Mouse (Mus musculus) midbrain, postnatal 0 days (tissue): Measurements from ENCODE around the gene Tspan9. TPM values are rescaled to one million over a fixed set of nuclear protein-coding genes. Genes with fewer than 3 reads are reported as not detected.

Experiments
- ATAC-seq: fragments of 200-750 bp; cut with Nextera tagmentation; 2 replicates; pipeline ENCODE4 v1.8.0; 2017; ENCODE audit warnings: moderate number of reproducible peaks, mild to moderate bottlenecking, moderate TSS enrichment, moderate library complexity; ENCODE audit not compliant: low FRiP score
- DNase-seq: peaks from one replicate; pipeline ENCODE4 v3.0.0-alpha.2; 2015; ENCODE audit warnings: low spot score
- H3K27ac ChIP-seq: fragments of 300-500 bp; sonication (generic); 2 replicates; pipeline ENCODE4 v1.5.1; 2014; ENCODE audit warnings: low read depth, mild to moderate bottlenecking, low read length, mixed read lengths
- H3K27me3 ChIP-seq: fragments of 300-500 bp; sonication (generic); 2 replicates; pipeline ENCODE4 v1.6.1; 2014; ENCODE audit warnings: low read length, control low read depth, mixed read lengths; ENCODE audit not compliant: insufficient read depth
- H3K36me3 ChIP-seq: fragments of 300-500 bp; sonication (generic); 2 replicates; pipeline ENCODE4 v1.6.1; 2014; ENCODE audit warnings: low read length, control low read depth, mixed read lengths; ENCODE audit not compliant: insufficient read depth
- H3K4me1 ChIP-seq: fragments of 300-500 bp; sonication (generic); 2 replicates; pipeline ENCODE4 v1.6.1; 2014; ENCODE audit warnings: mild to moderate bottlenecking, control low read depth, antibody characterized with exemption, low read length, mixed read lengths; ENCODE audit not compliant: insufficient read depth
- H3K4me2 ChIP-seq: fragments of 300-500 bp; sonication (generic); 2 replicates; pipeline ENCODE4 v1.6.1; 2014; ENCODE audit warnings: low read depth, mild to moderate bottlenecking, low read length, mixed read lengths; ENCODE audit not compliant: poor library complexity, severe bottlenecking
- H3K4me3 ChIP-seq: fragments of 300-500 bp; sonication (generic); 2 replicates; pipeline ENCODE4 v1.5.1; 2014; ENCODE audit warnings: low read depth, mild to moderate bottlenecking, low read length, moderate library complexity
- H3K9ac ChIP-seq: fragments of 300-500 bp; sonication (generic); replicated peaks from 2 replicates; pipeline ENCODE4 v1.6.1; 2014; ENCODE audit warnings: mild to moderate bottlenecking, low read length, moderate library complexity, mixed read lengths; ENCODE audit not compliant: poor library complexity, severe bottlenecking
- H3K9me3 ChIP-seq: fragments of 300-500 bp; sonication (generic); 2 replicates; pipeline ENCODE4 v1.6.1; 2016; ENCODE audit warnings: low read length, control low read depth
- CTCF ChIP-seq: IDR thresholded peaks from 2 replicates; pipeline ENCODE4 v1.5.1; 2016; ENCODE audit warnings: antibody characterized with exemption, mild to moderate bottlenecking
- WGBS: fragments of 180-500 bp; shearing (Covaris S2); extraction: QIAGEN DNeasy Blood & Tissue Kit; methylation state at CpG from one replicate; pipeline ENCODE4 v1.1.7; 2014; 5-methylcytosine and 5-hydroxymethylcytosine counted together
- polyA plus RNA-seq: library from polyadenylated mRNA; unstranded; fragments of >200 nt; fragmentation: Nextera tagmentation; extraction: Ambion mirVana; gene quantifications from 2 replicates; pipeline ENCODE4 v1.2.1, GENCODE M21; 2015
- total RNA-seq: library from RNA; depleted of rRNA; stranded (reverse); fragments of >200 nt; gene quantifications from 2 replicates; pipeline ENCODE4 v1.2.3, GENCODE M21; 2014

Gene Tspan9
- total and polyA plus RNA-seq, 2 experiments from 2014 or later, result 50.9 to 160 TPM

DNA sequence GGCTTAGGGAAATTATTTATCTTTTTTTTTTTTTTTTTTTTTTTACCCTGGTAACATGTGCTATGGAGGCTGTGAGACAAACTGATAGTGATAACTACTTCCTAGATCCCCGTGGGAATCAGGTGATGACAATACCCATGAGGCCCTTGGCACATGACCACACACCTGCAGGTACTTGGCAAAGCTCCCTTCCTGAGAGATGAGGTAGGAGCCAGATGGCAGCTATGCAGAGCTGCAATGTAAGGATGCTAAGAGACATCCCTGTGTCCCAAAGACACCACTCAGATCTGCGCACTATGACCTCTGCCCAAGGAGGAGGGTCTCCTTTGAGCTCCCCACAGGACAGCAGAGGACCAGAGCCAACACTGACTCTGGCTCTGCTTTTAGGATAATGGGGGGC is 144.3 kb downstream of the Tspan9 start:
- Histone ChIP-seq H3K4me3 (no peak overlapping the region), H3K9me3 (no peaks in the 10 kb centered on the region), H3K27ac (no peak overlapping the region), H3K4me1 (peaks cover 5% of the 10 kb centered on the region; the same call in 1 of the 2 replicates), H3K4me2 (no peak overlapping the region), H3K27me3 (no peaks in the 10 kb centered on the region), H3K9ac (no peak overlapping the region), H3K36me3 (no peaks in the 10 kb centered on the region)
- 83% methylated on average over 2 of the region's 2 CpGs for WGBS
- no peak for TF ChIP-seq CTCF
- no peak for DNase-seq
- ATAC-seq, result no peak

DNA sequence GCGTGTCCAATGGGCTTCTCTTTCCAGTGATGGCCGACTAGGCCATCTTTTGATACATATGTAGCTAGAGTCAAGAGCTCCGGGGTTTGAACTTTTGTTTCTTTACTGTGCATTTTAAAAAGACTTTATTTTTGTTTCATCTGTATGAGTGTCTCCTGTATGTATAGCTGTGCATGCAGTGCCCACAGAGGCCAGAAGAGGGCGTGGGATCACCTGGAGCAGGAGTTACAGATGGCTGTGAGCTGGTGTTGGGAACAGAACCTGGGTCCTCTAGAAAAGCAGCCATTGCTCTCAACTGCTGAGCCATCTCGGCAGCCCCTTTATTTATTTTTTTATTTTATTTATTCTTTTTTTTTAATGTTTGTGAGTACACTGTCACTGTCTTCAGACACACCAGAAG is 146.5 kb downstream of the Tspan9 start:
- ATAC-seq (no peak), DNase-seq (no peak)
- no peaks in the 10 kb centered on the region for H3K36me3 ChIP-seq
- peaks cover 3% of the 10 kb centered on the region; the same call in 1 of the 2 replicates for H3K4me1 ChIP-seq
- 82% methylated on average over 4 of the region's 5 CpGs for WGBS
- peak; percentile 28 for TF ChIP-seq CTCF
- H3K27me3 ChIP-seq, result no peaks in the 10 kb centered on the region
- no peak overlapping the region for H3K9ac ChIP-seq
- no peaks in the 10 kb centered on the region for H3K9me3 ChIP-seq
- H3K4me2 ChIP-seq, result no peak overlapping the region
- H3K27ac ChIP-seq, result no peak overlapping the region
- H3K4me3 ChIP-seq, result no peak overlapping the region

DNA sequence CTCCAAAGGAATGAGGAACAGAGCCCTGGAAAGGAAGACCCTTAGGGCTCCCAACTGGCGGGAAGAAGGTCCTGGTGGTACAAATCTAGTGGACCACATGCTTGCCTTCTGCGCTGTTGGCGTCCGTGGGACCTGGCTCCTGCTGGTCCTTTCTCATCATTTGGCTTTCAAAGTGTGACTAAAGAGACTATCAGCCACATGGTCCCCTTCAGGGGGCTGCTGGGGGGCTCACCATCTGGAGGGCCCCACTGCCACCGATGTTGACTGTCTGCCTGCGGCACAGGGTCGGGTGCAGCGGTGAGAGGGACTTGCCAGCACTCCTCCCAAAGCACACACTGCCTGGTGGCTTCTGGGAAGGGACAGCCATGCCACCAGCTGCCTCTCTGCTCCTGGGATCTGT is 150.4 kb downstream of the Tspan9 start:
- ATAC-seq (no peak), DNase-seq (peak; percentile 67)
- Histone ChIP-seq H3K36me3 (no peaks in the 10 kb centered on the region), H3K4me1 (no peaks in the 10 kb centered on the region), H3K27ac (no peak overlapping the region), H3K4me3 (no peak overlapping the region), H3K27me3 (no peaks in the 10 kb centered on the region), H3K9ac (no peak overlapping the region), H3K9me3 (no peaks in the 10 kb centered on the region), H3K4me2 (no peak overlapping the region)
- no peak for TF ChIP-seq CTCF
- 86% methylated on average over 8 of the region's 8 CpGs for WGBS

DNA sequence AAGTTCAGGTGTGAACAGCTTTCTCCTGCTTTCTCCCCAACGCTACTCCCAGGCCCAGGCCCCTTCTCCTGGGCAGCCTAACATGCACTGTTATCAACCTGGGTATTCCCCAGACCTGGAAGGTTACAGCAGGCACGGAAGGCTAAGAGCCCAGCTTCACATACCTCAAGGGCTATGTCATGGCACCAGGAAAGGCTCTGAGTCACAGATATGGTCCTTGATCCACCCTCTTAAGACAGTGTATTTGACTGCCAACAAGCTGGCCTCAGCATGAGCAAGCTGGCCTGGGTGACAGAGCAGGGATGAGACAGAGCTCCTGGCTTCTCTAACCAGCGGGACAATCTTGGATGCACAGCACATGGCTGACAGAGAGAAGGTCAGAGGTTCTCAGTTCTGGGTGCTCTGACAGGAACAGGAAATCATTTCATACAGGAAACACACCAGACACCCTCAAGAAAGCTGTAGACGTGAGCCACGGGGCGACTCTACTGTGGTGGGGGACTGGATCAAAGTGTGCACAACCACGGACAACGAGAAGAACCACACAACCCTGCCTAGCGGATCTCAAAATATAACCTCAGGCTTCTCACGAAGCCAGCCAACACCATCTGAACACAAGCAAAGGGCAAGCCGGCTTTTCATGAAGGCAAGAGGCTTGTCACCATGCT is 151.8 kb downstream of the Tspan9 start:
- Histone ChIP-seq H3K4me1 (no peaks in the 10 kb centered on the region), H3K9me3 (no peaks in the 10 kb centered on the region), H3K4me3 (no peak overlapping the region), H3K27ac (no peak overlapping the region), H3K36me3 (no peaks in the 10 kb centered on the region), H3K9ac (no peak overlapping the region), H3K4me2 (no peak overlapping the region), H3K27me3 (no peaks in the 10 kb centered on the region)
- no peak for DNase-seq
- 85% methylated on average over 11 of the region's 11 CpGs for WGBS
- TF ChIP-seq CTCF, result no peak
- ATAC-seq, result no peak

DNA sequence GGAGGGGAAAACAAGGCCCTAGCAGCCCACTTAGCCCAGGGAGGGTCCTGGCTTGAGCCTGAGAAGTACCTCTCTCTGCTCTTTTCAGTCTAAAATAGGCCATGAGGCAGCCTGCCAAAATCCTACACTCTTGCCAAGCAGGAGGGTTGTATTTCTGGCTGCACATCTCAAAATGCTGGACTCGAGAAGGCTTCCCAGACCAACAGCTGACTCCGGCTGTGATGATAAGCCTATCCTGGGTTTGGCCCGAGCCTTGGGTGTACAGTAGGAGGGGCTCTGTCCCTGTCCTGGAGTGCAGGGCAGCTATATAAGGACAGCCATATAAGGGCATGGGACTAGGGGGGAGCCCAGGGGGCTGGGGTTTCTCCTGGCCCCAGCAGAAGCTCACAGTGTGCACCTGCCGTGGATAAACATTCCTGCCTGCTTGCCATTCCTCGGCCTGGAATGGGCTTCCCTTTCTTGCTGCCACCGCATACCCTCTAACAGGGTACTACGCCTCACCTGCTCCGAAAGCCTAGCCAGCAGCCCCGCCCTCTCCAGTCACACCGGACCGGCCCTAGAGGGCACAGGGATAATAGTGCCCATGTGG is 153.7 kb downstream of the Tspan9 start:
- Histone ChIP-seq H3K27ac (peak overlapping the region; percentile 34; the same call in 1 of the 2 replicates), H3K27me3 (no peaks in the 10 kb centered on the region), H3K4me3 (no peak overlapping the region), H3K9ac (no peak overlapping the region), H3K9me3 (no peaks in the 10 kb centered on the region), H3K4me2 (no peak overlapping the region), H3K36me3 (no peaks in the 10 kb centered on the region), H3K4me1 (0 out of 2 replicates have a peak, but pooled peaks cover 3% of the 10 kb centered on the region)
- ATAC-seq (no peak), DNase-seq (peak; percentile 87)
- 68% methylated on average over 11 of the region's 11 CpGs for WGBS
- TF ChIP-seq CTCF, result no peak

DNA sequence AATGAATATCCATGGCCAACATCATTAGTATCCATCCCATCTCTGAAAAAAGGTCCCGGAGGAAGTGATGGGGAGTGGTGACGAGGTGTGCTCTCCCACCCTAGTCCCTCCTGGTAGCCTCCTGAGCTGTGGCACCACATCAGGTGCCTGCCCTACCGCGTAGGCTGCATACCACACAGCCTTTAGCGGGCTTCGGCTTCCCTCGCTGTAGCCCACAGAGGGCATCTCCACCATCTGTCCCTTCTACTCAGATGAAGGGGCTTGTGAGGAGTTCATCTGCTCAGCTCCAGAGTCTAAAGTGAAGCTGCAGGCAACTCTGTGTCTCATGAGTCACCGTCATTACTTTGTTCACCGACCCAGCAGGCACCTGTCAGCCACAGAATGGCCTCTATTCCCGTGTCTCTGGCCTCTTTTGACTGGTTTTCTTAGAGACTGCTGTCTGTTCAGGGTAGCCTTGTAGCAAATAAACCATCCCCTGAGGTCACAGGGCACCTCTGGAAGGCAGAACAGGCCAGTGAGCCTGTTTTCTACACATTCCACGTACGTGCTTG is 154.4 kb downstream of the Tspan9 start:
- DNase-seq (no peak), ATAC-seq (no peak)
- Histone ChIP-seq H3K36me3 (no peaks in the 10 kb centered on the region), H3K4me2 (no peak overlapping the region), H3K27me3 (no peaks in the 10 kb centered on the region), H3K9ac (no peak overlapping the region), H3K4me3 (no peak overlapping the region), H3K27ac (peak overlapping the region; percentile 34; the same call in 1 of the 2 replicates), H3K4me1 (0 out of 2 replicates have a peak, but pooled peaks cover 3% of the 10 kb centered on the region), H3K9me3 (no peaks in the 10 kb centered on the region)
- TF ChIP-seq CTCF, result no peak
- 71% methylated on average over 12 of the region's 12 CpGs for WGBS
